ENCODE assay signal across 8 mouse cellular contexts in the genomic region with DNA sequence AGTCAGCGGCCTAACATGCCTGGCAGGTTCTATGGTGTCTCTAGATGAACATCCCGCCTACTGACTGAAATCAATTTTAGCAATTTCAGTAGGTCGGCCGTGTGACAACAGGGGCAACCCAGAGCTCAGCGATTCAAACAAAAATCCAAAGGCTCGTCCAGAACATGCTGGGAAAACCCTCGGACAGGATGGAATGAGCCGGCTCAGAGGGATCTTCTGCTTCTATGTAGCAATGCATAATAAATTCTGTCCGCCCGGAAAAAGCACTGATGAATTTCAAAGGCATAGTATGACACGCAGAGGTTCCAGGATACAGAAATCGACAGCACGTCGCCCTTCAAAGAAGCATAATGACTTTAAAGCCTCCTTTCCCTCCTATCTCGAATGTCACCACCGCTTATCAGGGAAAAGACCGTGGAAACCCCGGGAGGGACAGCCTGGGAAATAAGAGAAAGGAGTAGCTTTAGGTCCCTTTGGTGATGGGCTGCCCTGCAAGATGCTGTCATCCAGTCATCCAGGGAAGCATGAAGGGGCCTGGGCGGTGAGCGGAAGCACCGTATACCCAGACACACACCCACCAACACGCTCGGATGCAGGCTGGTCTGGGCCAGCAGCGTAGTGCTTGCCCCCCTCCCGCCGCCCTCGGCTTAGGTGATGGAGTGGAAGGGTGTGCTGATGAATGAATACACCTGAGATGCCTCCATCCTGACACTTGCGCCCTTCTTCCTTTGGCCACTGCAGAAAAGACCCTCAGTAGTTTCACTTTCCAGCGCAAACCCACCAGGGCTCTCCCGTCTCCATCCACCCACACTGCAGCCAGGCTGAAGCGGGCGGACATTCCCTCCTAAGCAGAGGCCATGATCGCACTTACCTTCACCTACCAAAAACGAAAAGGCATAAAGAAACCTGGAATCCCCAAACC. TPM values are rescaled to one million over a fixed set of nuclear protein-coding genes. Genes with fewer than 3 reads are reported as not detected.
DNase-seq lines count a peak whose midpoint lies in the region; ATAC-seq and TF ChIP-seq lines count a peak whose summit lies in the region.

No protein-coding gene starts in this region.

- no peak for TF ChIP-seq POLR2A in thymus, adult 2 months (IDR thresholded peaks at IDR 0.05; ENCODE audit: control insufficient read depth, extremely low read depth, insufficient read depth, low read length, poor library complexity)

- peak overlapping the region; percentile 75 for H3K9ac ChIP-seq in forebrain, embryonic 11.5 days (ENCODE audit: low read length)
- H3K9ac ChIP-seq in liver, embryonic 15.5 days: peak overlapping the region; percentile 92
- peak overlapping the region; percentile 83 for H3K9ac ChIP-seq in neural tube, embryonic 12.5 days

- H3K27ac ChIP-seq in forebrain, embryonic 11.5 days (ENCODE audit: low read depth, low read length): peak overlapping the region; percentile 87
- H3K27ac ChIP-seq in liver, embryonic 15.5 days (replicated peaks): peak overlapping the region; percentile 98
- H3K27ac ChIP-seq in neural tube, embryonic 12.5 days: peak overlapping the region; percentile 85
- H3K27ac ChIP-seq in thymus, adult 2 months (ENCODE audit: control insufficient read depth, insufficient read depth, low read length): peak overlapping the region; percentile 7; the same call in 1 of the 2 replicates

- H3K4me3 ChIP-seq in forebrain, embryonic 11.5 days (ENCODE audit: low read depth, low read length): peak overlapping the region; percentile 75
- H3K4me3 ChIP-seq in liver, embryonic 15.5 days (replicated peaks): peak overlapping the region; percentile 82
- H3K4me3 ChIP-seq in neural tube, embryonic 12.5 days: peak overlapping the region; percentile 66
- peak overlapping the region; percentile 76 for H3K4me3 ChIP-seq in thymus, adult 2 months (ENCODE audit: control insufficient read depth, insufficient read depth, low read length)

- H3K27me3 ChIP-seq in forebrain, embryonic 11.5 days (ENCODE audit: control insufficient read depth, insufficient read depth, low read length): no peaks in the 10 kb centered on the region
- no peaks in the 10 kb centered on the region for H3K27me3 ChIP-seq in liver, embryonic 15.5 days
- H3K27me3 ChIP-seq in neural tube, embryonic 12.5 days (replicated peaks): no peaks in the 10 kb centered on the region
- no peaks in the 10 kb centered on the region for H3K27me3 ChIP-seq in thymus, adult 2 months (ENCODE audit: control insufficient read depth, insufficient read depth, low read length)

- ATAC-seq in forebrain, embryonic 11.5 days (replicated peaks; ENCODE audit: low FRiP score): peak; percentile 49
- peak; percentile 37 for ATAC-seq in inflammation-experienced regulatory T-cells, adult 6 months
- peak; percentile 26 for ATAC-seq in liver, embryonic 15.5 days (ENCODE audit: insufficient read depth)
- ATAC-seq in neural tube, embryonic 12.5 days (ENCODE audit: low FRiP score, low read depth): peak; percentile 61

- H3K9me3 ChIP-seq in forebrain, embryonic 11.5 days (ENCODE audit: control insufficient read depth, low read length): no peaks in the 10 kb centered on the region
- H3K9me3 ChIP-seq in liver, embryonic 15.5 days (replicated peaks): no peaks in the 10 kb centered on the region
- no peaks in the 10 kb centered on the region for H3K9me3 ChIP-seq in neural tube, embryonic 12.5 days

- peak; percentile 38 for DNase-seq in layer of hippocampus, adult 9-10 months (ENCODE audit: low spot score)
- no peak for DNase-seq in layer of hippocampus, adult 9-11 months
- DNase-seq in c-Kit-positive CD71-positive TER-119-positive erythroid progenitor cells, embryonic 14.5 days (ENCODE audit: low spot score): peak; percentile 47
- DNase-seq in forebrain, embryonic 11.5 days (ENCODE audit: low spot score): no peak
- DNase-seq in thymus, adult 2 months: peak; percentile 57

- TF ChIP-seq CTCF in thymus, adult 2 months (IDR thresholded peaks at IDR 0.05; ENCODE audit: borderline replicate concordance, control insufficient read depth, extremely low read depth, insufficient read depth, low read length, poor library complexity): no peak

- H3K4me1 ChIP-seq in forebrain, embryonic 11.5 days (replicated peaks; ENCODE audit: control insufficient read depth, insufficient read depth, low read length): peaks cover 2% of the 10 kb centered on the region; the same call in 1 of the 2 replicates
- H3K4me1 ChIP-seq in liver, embryonic 15.5 days (replicated peaks): peaks cover 54% of the 10 kb centered on the region
- peaks cover 27% of the 10 kb centered on the region for H3K4me1 ChIP-seq in neural tube, embryonic 12.5 days
- peaks cover 5% of the 10 kb centered on the region for H3K4me1 ChIP-seq in thymus, adult 2 months (replicated peaks; ENCODE audit: control insufficient read depth, insufficient read depth, low read length)

- peak overlapping the region; percentile 88 for H3K4me2 ChIP-seq in forebrain, embryonic 11.5 days (ENCODE audit: low read depth, low read length, severe bottlenecking)
- peak overlapping the region; percentile 81 for H3K4me2 ChIP-seq in liver, embryonic 15.5 days
- peak overlapping the region; percentile 82 for H3K4me2 ChIP-seq in neural tube, embryonic 12.5 days (replicated peaks)

- WGBS in forebrain, embryonic 11.5 days: 1% methylated on average over 34 of the region's 34 CpGs
- WGBS in liver, embryonic 15.5 days (ENCODE audit: insufficient replicate concordance): 2% methylated on average over 34 of the region's 34 CpGs
- WGBS in neural tube, embryonic 12.5 days: under 1% methylated on average over 34 of the region's 34 CpGs
- 7% methylated on average over 34 of the region's 34 CpGs for WGBS in thymus, adult 2 months

- no peaks in the 10 kb centered on the region for H3K36me3 ChIP-seq in forebrain, embryonic 11.5 days (ENCODE audit: control insufficient read depth, insufficient read depth, low read length)
- no peaks in the 10 kb centered on the region for H3K36me3 ChIP-seq in liver, embryonic 15.5 days (replicated peaks)
- H3K36me3 ChIP-seq in neural tube, embryonic 12.5 days: no peaks in the 10 kb centered on the region
- no peaks in the 10 kb centered on the region for H3K36me3 ChIP-seq in thymus, adult 2 months (ENCODE audit: control insufficient read depth, insufficient read depth, low read length)

RNA-seq across cellular contexts. Expression of a gene that starts 0.8 kb away (rescaled TPM):
- polyA plus RNA-seq in forebrain, embryonic 11.5 days (2014; fragmentation: Nextera tagmentation; extraction: Ambion mirVana): 62.3 and 66.0 TPM in 2 replicates
- polyA plus RNA-seq in inflammation-experienced regulatory T-cells, adult 6 months (2017; shearing (Covaris generic)): 10 to 100 TPM; 12.3 to 23.7 (median 19.6) TPM
- 34.9 and 36.7 TPM in 2 replicates for polyA plus RNA-seq in liver, embryonic 15.5 days (2015; fragmentation: Nextera tagmentation; extraction: Ambion mirVana)
- 95.6 and 107 TPM in 2 replicates for polyA plus RNA-seq in neural tube, embryonic 12.5 days (2016; fragmentation: Nextera tagmentation; extraction: Ambion mirVana)
- polyA plus RNA-seq in thymus, adult 2 months (2012; rRNA removed): 9.4 and 14.0 TPM in 2 replicates

Comparison
In these comparisons a context has a peak if more than half of its experiments do, and no peak if none do; other contexts are left out.
1. DNase-seq: peak in layer of hippocampus, adult 9-10 months (single experiment), c-Kit-positive CD71-positive TER-119-positive erythroid progenitor cells, embryonic 14.5 days (single experiment) and thymus, adult 2 months (single experiment); none in layer of hippocampus, adult 9-11 months (single experiment) and forebrain, embryonic 11.5 days (single experiment).
2. H3K27ac ChIP-seq: peak in every context shown above with its lines; median percentile 98 in liver, embryonic 15.5 days; 87 in forebrain, embryonic 11.5 days; 85 in neural tube, embryonic 12.5 days; 7 in thymus, adult 2 months.
3. Peak in every context shown above with its lines, with median percentiles within 50 percentile points of each other: ATAC-seq, H3K4me2 ChIP-seq, H3K4me3 ChIP-seq and H3K9ac ChIP-seq.